Mouse (Mus musculus): ENCODE results near the gene G6pc3. TPM values are rescaled to one million over a fixed set of nuclear protein-coding genes. Genes with fewer than 3 reads are reported as not detected.

G6pc3 gene
- polyA plus RNA-seq, 1 experiment from 2014 or later: 42.0 TPM

GRCm38 (mm10) chr11:102220451-102220850, 31.0 kb downstream of the G6pc3 start:
- Histone ChIP-seq H3K4me2 (no peak overlapping the region), H3K9me3 (replicated peaks) (no peaks in the 10 kb centered on the region), H3K27ac (replicated peaks) (no peak overlapping the region), H3K9ac (replicated peaks) (no peak overlapping the region), H3K27me3 (replicated peaks) (no peaks in the 10 kb centered on the region), H3K4me1 (peaks cover 87% of the 10 kb centered on the region), H3K36me3 (peaks cover 13% of the 10 kb centered on the region; the same call in 1 of the 2 replicates), H3K4me3 (replicated peaks) (no peak overlapping the region)
- ATAC-seq (ENCODE audit: low FRiP score): no peak
- WGBS: 66% methylated on average over 6 of the region's 6 CpGs

- 87% methylated on average over 8 of the region's 8 CpGs for WGBS
- Histone ChIP-seq H3K27me3 (replicated peaks) (no peaks in the 10 kb centered on the region), H3K27ac (replicated peaks) (no peak overlapping the region), H3K4me2 (no peak overlapping the region), H3K4me1 (peaks cover 87% of the 10 kb centered on the region), H3K4me3 (replicated peaks) (no peak overlapping the region), H3K9ac (replicated peaks) (no peak overlapping the region), H3K36me3 (peaks cover 13% of the 10 kb centered on the region; the same call in 1 of the 2 replicates), H3K9me3 (replicated peaks) (no peaks in the 10 kb centered on the region)
- ATAC-seq (ENCODE audit: low FRiP score): no peak
Measured at GRCm38 (mm10) chr11:102221243-102221953, 32.0 kb downstream of the G6pc3 start.

GRCm38 (mm10) chr11:102221954-102222351, 32.5 kb downstream of the G6pc3 start:
- Histone ChIP-seq H3K9me3 (replicated peaks) (no peaks in the 10 kb centered on the region), H3K36me3 (peaks cover 11% of the 10 kb centered on the region; the same call in 1 of the 2 replicates), H3K27ac (replicated peaks) (no peak overlapping the region), H3K9ac (replicated peaks) (no peak overlapping the region), H3K4me2 (no peak overlapping the region), H3K27me3 (replicated peaks) (no peaks in the 10 kb centered on the region), H3K4me1 (peaks cover 87% of the 10 kb centered on the region), H3K4me3 (replicated peaks) (no peak overlapping the region)
- no peak for ATAC-seq (ENCODE audit: low FRiP score)
- 75% methylated on average over 8 of the region's 8 CpGs for WGBS

- H3K9me3 ChIP-seq (replicated peaks): no peaks in the 10 kb centered on the region
- no peak overlapping the region for H3K27ac ChIP-seq (replicated peaks)
- peaks cover 87% of the 10 kb centered on the region for H3K4me1 ChIP-seq
- no peak overlapping the region for H3K9ac ChIP-seq (replicated peaks)
- H3K36me3 ChIP-seq: peaks cover 7% of the 10 kb centered on the region; the same call in 1 of the 2 replicates
- ATAC-seq (ENCODE audit: low FRiP score): no peak
- no peaks in the 10 kb centered on the region for H3K27me3 ChIP-seq (replicated peaks)
- 41% methylated on average over 6 of the region's 6 CpGs for WGBS
- no peak overlapping the region for H3K4me2 ChIP-seq
- H3K4me3 ChIP-seq (replicated peaks): no peak overlapping the region
Measured at GRCm38 (mm10) chr11:102223166-102223565, 33.7 kb downstream of the G6pc3 start.

- Histone ChIP-seq H3K9ac (replicated peaks) (0 out of 2 replicates have a peak overlapping the region, but pooled peaks have one; percentile 23), H3K9me3 (replicated peaks) (no peaks in the 10 kb centered on the region)
Measured at GRCm38 (mm10) chr11:102224686-102225085, 35.3 kb downstream of the G6pc3 start.

GRCm38 (mm10) chr11:102225221-102225620, 35.8 kb downstream of the G6pc3 start:
- Histone ChIP-seq H3K4me3 (replicated peaks) (no peak overlapping the region), H3K4me1 (peaks cover 79% of the 10 kb centered on the region)

More at GRCm38 (mm10) chr11:102224686-102225085, 35.3 kb downstream of the G6pc3 start:
- Histone ChIP-seq H3K27me3 (replicated peaks) (no peaks in the 10 kb centered on the region), H3K4me2 (peak overlapping the region; percentile 47), H3K4me3 (replicated peaks) (0 out of 2 replicates have a peak overlapping the region, but pooled peaks have one; percentile 13), H3K27ac (replicated peaks) (no peak overlapping the region), H3K36me3 (peaks cover 7% of the 10 kb centered on the region; the same call in 1 of the 2 replicates), H3K4me1 (peaks cover 84% of the 10 kb centered on the region)
- 7% methylated on average over 22 of the region's 22 CpGs for WGBS
- ATAC-seq (ENCODE audit: low FRiP score): no peak

GRCm38 (mm10) chr11:102226067-102226978, 36.9 kb downstream of the G6pc3 start:
- no peak overlapping the region for H3K27ac ChIP-seq (replicated peaks)
- WGBS: 67% methylated on average over 12 of the region's 12 CpGs
- no peak overlapping the region; the same call in 1 of the 2 replicates for H3K4me3 ChIP-seq (replicated peaks)
- H3K9ac ChIP-seq (replicated peaks): no peak overlapping the region
- H3K27me3 ChIP-seq (replicated peaks): no peaks in the 10 kb centered on the region
- peaks cover 7% of the 10 kb centered on the region; the same call in 1 of the 2 replicates for H3K36me3 ChIP-seq
- no peaks in the 10 kb centered on the region for H3K9me3 ChIP-seq (replicated peaks)
- peaks cover 80% of the 10 kb centered on the region for H3K4me1 ChIP-seq
- H3K4me2 ChIP-seq: peak overlapping the region; percentile 62
- no peak for ATAC-seq (ENCODE audit: low FRiP score)

More at GRCm38 (mm10) chr11:102225221-102225620, 35.8 kb downstream of the G6pc3 start:
- Histone ChIP-seq H3K4me2 (peak overlapping the region; percentile 47), H3K9me3 (replicated peaks) (no peaks in the 10 kb centered on the region), H3K27me3 (replicated peaks) (no peaks in the 10 kb centered on the region), H3K27ac (replicated peaks) (no peak overlapping the region), H3K9ac (replicated peaks) (0 out of 2 replicates have a peak overlapping the region, but pooled peaks have one; percentile 23), H3K36me3 (peaks cover 7% of the 10 kb centered on the region; the same call in 1 of the 2 replicates)
- WGBS: 66% methylated on average over 5 of the region's 5 CpGs
- no peak for ATAC-seq (ENCODE audit: low FRiP score)

GRCm38 (mm10) chr11:102227270-102228190, 38.1 kb downstream of the G6pc3 start:
- Histone ChIP-seq H3K4me3 (replicated peaks) (peak overlapping the region; percentile 82), H3K9me3 (replicated peaks) (no peaks in the 10 kb centered on the region), H3K9ac (replicated peaks) (peak overlapping the region; percentile 87), H3K27me3 (replicated peaks) (no peaks in the 10 kb centered on the region), H3K36me3 (no peaks in the 10 kb centered on the region), H3K4me1 (peaks cover 71% of the 10 kb centered on the region), H3K27ac (replicated peaks) (peak overlapping the region; percentile 96), H3K4me2 (peak overlapping the region; percentile 62)
- no peak for ATAC-seq (ENCODE audit: low FRiP score)
- WGBS: 7% methylated on average over 12 of the region's 12 CpGs

- ATAC-seq (ENCODE audit: low FRiP score): no peak
- WGBS: 11% methylated on average over 9 of the region's 9 CpGs
- Histone ChIP-seq H3K4me2 (peak overlapping the region; percentile 62), H3K27ac (replicated peaks) (peak overlapping the region; percentile 96), H3K9me3 (replicated peaks) (no peaks in the 10 kb centered on the region), H3K9ac (replicated peaks) (peak overlapping the region; percentile 87), H3K36me3 (no peaks in the 10 kb centered on the region), H3K4me1 (peaks cover 65% of the 10 kb centered on the region), H3K27me3 (replicated peaks) (no peaks in the 10 kb centered on the region), H3K4me3 (replicated peaks) (peak overlapping the region; percentile 82)
Measured at GRCm38 (mm10) chr11:102228191-102228545, 38.7 kb downstream of the G6pc3 start.

- Histone ChIP-seq H3K27me3 (replicated peaks) (no peaks in the 10 kb centered on the region), H3K27ac (replicated peaks) (peak overlapping the region; percentile 96), H3K4me2 (peak overlapping the region; percentile 62), H3K4me3 (replicated peaks) (peak overlapping the region; percentile 82), H3K4me1 (peaks cover 59% of the 10 kb centered on the region), H3K36me3 (no peaks in the 10 kb centered on the region), H3K9me3 (replicated peaks) (no peaks in the 10 kb centered on the region), H3K9ac (replicated peaks) (peak overlapping the region; percentile 87)
- ATAC-seq (ENCODE audit: low FRiP score): no peak
- 10% methylated on average over 7 of the region's 7 CpGs for WGBS
Measured at GRCm38 (mm10) chr11:102228646-102229268, 39.3 kb downstream of the G6pc3 start.

All from neural tube, embryonic 15.5 days (tissue).